Mouse (Mus musculus) forebrain, embryonic 14.5 days (tissue): ENCODE results near the gene Cntnap4. TPM values are rescaled to one million over a fixed set of nuclear protein-coding genes. Genes with fewer than 3 reads are reported as not detected.
"Not testable (repeated sequence)": the region's sequence is repeated elsewhere in the genome, so short reads cannot be mapped to it uniquely, and the experiment has no call there.

Experiments
- ATAC-seq: fragments of 200-750 bp; cut with Nextera tagmentation; 2 replicates; pipeline ENCODE4 v1.8.0; 2017; ENCODE audit warnings: mild to moderate bottlenecking, moderate library complexity
- DNase-seq: peaks from one replicate; pipeline ENCODE4 v3.0.0-alpha.2; 2015; ENCODE audit warnings: low spot score
- H3K27ac ChIP-seq: fragments of 300-500 bp; sonication (generic); 2 replicates; pipeline ENCODE4 v1.5.1; 2014; ENCODE audit warnings: low read depth, mild to moderate bottlenecking, control low read depth, low read length, moderate library complexity
- H3K27me3 ChIP-seq: fragments of 300-500 bp; sonication (generic); replicated peaks from 2 replicates; pipeline ENCODE4 v1.6.1; 2014; ENCODE audit warnings: low read length, control low read depth, mixed read lengths; ENCODE audit not compliant: control insufficient read depth, insufficient read depth
- H3K36me3 ChIP-seq: fragments of 300-500 bp; sonication (generic); 2 replicates; pipeline ENCODE4 v1.6.1; 2014; ENCODE audit warnings: low read length, control low read depth; ENCODE audit not compliant: control insufficient read depth, insufficient read depth
- H3K4me1 ChIP-seq: fragments of 300-500 bp; sonication (generic); 2 replicates; pipeline ENCODE4 v1.6.1; 2014; ENCODE audit warnings: antibody characterized with exemption, low read length, control low read depth; ENCODE audit not compliant: control insufficient read depth, insufficient read depth
- H3K4me2 ChIP-seq: fragments of 300-500 bp; sonication (generic); 2 replicates; pipeline ENCODE4 v1.6.1; 2014; ENCODE audit warnings: mild to moderate bottlenecking, control low read depth, low read length
- H3K4me3 ChIP-seq: fragments of 300-500 bp; sonication (generic); 2 replicates; pipeline ENCODE4 v1.5.1; 2014; ENCODE audit warnings: low read depth, low read length, control low read depth
- H3K9ac ChIP-seq: fragments of 300-500 bp; sonication (generic); 2 replicates; pipeline ENCODE4 v1.6.1; 2014; ENCODE audit warnings: mild to moderate bottlenecking, low read length, control low read depth, moderate library complexity
- H3K9me3 ChIP-seq: fragments of 300-500 bp; sonication (generic); replicated peaks from 2 replicates; pipeline ENCODE4 v1.6.1; 2016; ENCODE audit warnings: low read length, control low read depth, mixed read lengths; ENCODE audit not compliant: control insufficient read depth
- WGBS: fragments of 180-500 bp; shearing (Covaris S2); extraction: QIAGEN DNeasy Blood & Tissue Kit; methylation state at CpG from one replicate; pipeline ENCODE4 v1.1.7; 2014; 5-methylcytosine and 5-hydroxymethylcytosine counted together
- polyA plus RNA-seq: library from polyadenylated mRNA; unstranded; fragments of >200 nt; fragmentation: Nextera tagmentation; extraction: Ambion mirVana; gene quantifications from 2 replicates; pipeline ENCODE4 v1.2.1, GENCODE M21; 2014

The Cntnap4 gene
- polyA plus RNA-seq, 1 experiment from 2014 or later, result 9.8 TPM

GRCm38 (mm10) chr8:112747296-112747695 lies 177.5 kb downstream of the Cntnap4 start:
- Histone ChIP-seq H3K4me1 (no peaks in the 10 kb centered on the region), H3K9ac (no peak overlapping the region), H3K4me3 (no peak overlapping the region), H3K9me3 (no peaks in the 10 kb centered on the region), H3K4me2 (no peak overlapping the region), H3K27me3 (no peaks in the 10 kb centered on the region), H3K27ac (no peak overlapping the region), H3K36me3 (no peaks in the 10 kb centered on the region)
- WGBS, result 95% methylated on average over 5 of the region's 5 CpGs
- ATAC-seq, result no peak
- DNase-seq, result no peak

- H3K4me1 ChIP-seq, result no peaks in the 10 kb centered on the region
- peak; percentile 68 for ATAC-seq
These were observed 185.3 kb downstream of the Cntnap4 start for GRCm38 (mm10) chr8:112755171-112755570.

GRCm38 (mm10) chr8:112803058-112803457 lies 233.2 kb downstream of the Cntnap4 start:
- DNase-seq (no peak), ATAC-seq (no peak)
- H3K27ac ChIP-seq, result no peak overlapping the region
- no peaks in the 10 kb centered on the region for H3K9me3 ChIP-seq
- H3K9ac ChIP-seq, result no peak overlapping the region
- no peaks in the 10 kb centered on the region; the same call in 1 of the 2 replicates for H3K36me3 ChIP-seq
- H3K4me1 ChIP-seq, result no peaks in the 10 kb centered on the region
- no peaks in the 10 kb centered on the region for H3K27me3 ChIP-seq
- H3K4me3 ChIP-seq, result no peak overlapping the region
- H3K4me2 ChIP-seq, result no peak overlapping the region
- WGBS, result 96% methylated on average over 17 of the region's 17 CpGs

More at GRCm38 (mm10) chr8:112755171-112755570, 185.3 kb downstream of the Cntnap4 start:
- Histone ChIP-seq H3K9ac (no peak overlapping the region), H3K36me3 (no peaks in the 10 kb centered on the region), H3K4me3 (no peak overlapping the region), H3K4me2 (no peak overlapping the region), H3K27ac (no peak overlapping the region), H3K9me3 (no peaks in the 10 kb centered on the region), H3K27me3 (no peaks in the 10 kb centered on the region)
- 28% methylated on average over 4 of the region's 4 CpGs for WGBS
- DNase-seq, result peak; percentile 64

GRCm38 (mm10) chr8:112809382-112809781 lies 239.5 kb downstream of the Cntnap4 start:
- H3K27ac ChIP-seq, result no peak overlapping the region
- no peaks in the 10 kb centered on the region for H3K4me1 ChIP-seq
- ATAC-seq (no peak), DNase-seq (peak; percentile 47)
- no peak overlapping the region for H3K9ac ChIP-seq
- WGBS, result 54% methylated on average over 5 of the region's 6 CpGs
- no peak overlapping the region for H3K4me3 ChIP-seq
- no peaks in the 10 kb centered on the region for H3K36me3 ChIP-seq
- H3K9me3 ChIP-seq, result no peaks in the 10 kb centered on the region
- no peaks in the 10 kb centered on the region for H3K27me3 ChIP-seq
- no peak overlapping the region for H3K4me2 ChIP-seq

DNA sequence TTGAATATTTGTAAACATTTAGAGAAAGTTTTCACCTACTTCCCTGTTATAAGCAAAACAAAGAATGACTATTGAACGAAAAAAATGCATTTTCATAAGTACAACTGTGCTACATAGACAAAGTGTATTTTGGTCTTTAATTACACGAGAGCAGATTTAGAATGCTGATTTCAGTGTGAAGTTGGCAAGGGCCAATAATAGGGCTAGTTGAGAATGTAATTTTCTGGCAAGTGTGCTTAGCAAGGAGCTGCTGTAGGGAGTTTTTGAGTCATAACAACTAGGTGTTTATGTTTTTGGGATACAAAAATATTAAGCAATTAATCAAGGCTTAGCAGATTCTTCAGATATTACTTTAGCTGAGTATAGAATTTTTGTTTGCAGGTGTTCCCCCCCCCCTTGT lies 271.2 kb downstream of the Cntnap4 start:
- Histone ChIP-seq H3K4me1 (no peaks in the 10 kb centered on the region), H3K4me2 (no peak overlapping the region), H3K9ac (no peak overlapping the region), H3K27ac (no peak overlapping the region), H3K36me3 (no peaks in the 10 kb centered on the region), H3K9me3 (no peaks in the 10 kb centered on the region), H3K4me3 (no peak overlapping the region), H3K27me3 (no peaks in the 10 kb centered on the region)
- ATAC-seq (no peak), DNase-seq (no peak)
- WGBS, result 79% methylated on average over 2 of the region's 2 CpGs

GRCm38 (mm10) chr8:112849541-112849940 lies 279.7 kb downstream of the Cntnap4 start:
- not testable (repeated sequence) for H3K9ac ChIP-seq, H3K27ac ChIP-seq, H3K36me3 ChIP-seq, H3K27me3 ChIP-seq, H3K4me1 ChIP-seq, H3K4me2 ChIP-seq, H3K4me3 ChIP-seq, ATAC-seq, H3K9me3 ChIP-seq, DNase-seq
- 87% methylated on average over 1 of the region's 1 CpGs for WGBS

- peak; percentile 92 for ATAC-seq
- Histone ChIP-seq H3K4me3 (no peak overlapping the region), H3K27ac (peak overlapping the region; percentile 70), H3K27me3 (no peaks in the 10 kb centered on the region), H3K4me1 (peaks cover 26% of the 10 kb centered on the region), H3K9me3 (no peaks in the 10 kb centered on the region), H3K36me3 (no peaks in the 10 kb centered on the region), H3K9ac (no peak overlapping the region), H3K4me2 (peak overlapping the region; percentile 21)
- 13% methylated on average over 8 of the region's 8 CpGs for WGBS
- DNase-seq, result peak; percentile 98
These were observed 336.7 kb downstream of the Cntnap4 start for GRCm38 (mm10) chr8:112906458-112907112.

- Histone ChIP-seq H3K4me2 (no peak overlapping the region), H3K9ac (no peak overlapping the region), H3K9me3 (no peaks in the 10 kb centered on the region), H3K36me3 (no peaks in the 10 kb centered on the region), H3K4me3 (no peak overlapping the region), H3K4me1 (peaks cover 26% of the 10 kb centered on the region), H3K27me3 (no peaks in the 10 kb centered on the region), H3K27ac (no peak overlapping the region)
- ATAC-seq (no peak), DNase-seq (peak; percentile 63)
- 58% methylated on average over 5 of the region's 5 CpGs for WGBS
These were observed 339.7 kb downstream of the Cntnap4 start for GRCm38 (mm10) chr8:112909527-112909926.

DNA sequence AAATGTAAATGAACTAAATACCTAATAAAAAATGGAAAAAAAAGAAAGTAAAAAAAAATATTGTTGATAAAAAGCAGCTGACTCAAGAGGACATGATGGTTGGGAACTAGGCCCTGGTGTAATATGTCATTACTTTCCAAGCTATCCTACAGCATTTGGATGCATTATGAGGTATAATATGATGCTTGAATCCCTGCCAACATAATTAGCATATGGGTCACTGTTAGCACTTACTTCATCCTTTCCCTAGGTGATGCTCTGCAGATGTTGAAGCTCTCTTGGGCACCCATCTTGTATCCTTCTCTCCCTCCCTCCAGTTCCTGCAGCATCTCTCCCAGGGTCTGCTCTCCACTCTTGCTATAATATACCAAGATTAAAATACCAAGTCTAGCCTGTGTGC lies 341.6 kb downstream of the Cntnap4 start:
- Histone ChIP-seq H3K9me3 (no peaks in the 10 kb centered on the region), H3K36me3 (no peaks in the 10 kb centered on the region), H3K27me3 (no peaks in the 10 kb centered on the region), H3K4me2 (no peak overlapping the region), H3K4me1 (peaks cover 19% of the 10 kb centered on the region), H3K4me3 (no peak overlapping the region), H3K9ac (no peak overlapping the region), H3K27ac (no peak overlapping the region)
- DNase-seq, result no peak
- ATAC-seq, result no peak
